Mouse (Mus musculus) T-helper 1 cell (primary cell): Measurements from ENCODE around the gene Olfr161.
"Not testable (repeated sequence)": the region's sequence is repeated elsewhere in the genome, so short reads cannot be mapped to it uniquely, and the experiment has no call there.

Experiments
- in situ Hi-C: fragments of 300-600 bp; cut with MboI, MseI; formaldehyde crosslinking; loops from one replicate; pipeline ENCODE4 v1.15.1; 2025; ENCODE audit warnings: high pct_unique_total_duplicates

Olfr161 gene

GRCm38 (mm10) chr16:3590691-3591090, at the start of gene Olfr161:
Gene Olfr161, plus strand, starts transcription at chr16:3591042.
- in situ Hi-C loops: no loop called here

- in situ Hi-C loops: no loop called here
Measured at GRCm38 (mm10) chr16:3563553-3563952, 27.3 kb upstream of the Olfr161 start.

GRCm38 (mm10) chr16:3577658-3578057, 13.2 kb upstream of the Olfr161 start:
- in situ Hi-C loops: not testable (repeated sequence)

GRCm38 (mm10) chr16:3578227-3578848, 12.5 kb upstream of the Olfr161 start:
- in situ Hi-C loops: not testable (repeated sequence)

- in situ Hi-C loops: not testable (repeated sequence)
Measured at GRCm38 (mm10) chr16:3631376-3631775, 40.5 kb downstream of the Olfr161 start.

- in situ Hi-C loops: not testable (repeated sequence)
Measured at GRCm38 (mm10) chr16:3632572-3633361, 41.9 kb downstream of the Olfr161 start.
